Mouse (Mus musculus): ENCODE data around the gene Faap24.

- TF ChIP-seq CTCF (IDR thresholded peaks at IDR 0.05; ENCODE audit: borderline replicate concordance, extremely low read depth, insufficient read depth, insufficient read length) (no peak), POLR2A (IDR thresholded peaks at IDR 0.05; ENCODE audit: borderline replicate concordance, extremely low read depth, insufficient read depth, insufficient read length, poor library complexity, severe bottlenecking) (no peak)
Observed at GRCm38 (mm10) chr7:35374265-35374664, 22.4 kb downstream of the Faap24 start.

Measured in brain, embryonic 14.5 days (tissue).